Mouse (Mus musculus): ENCODE data around the gene 4930503E14Rik.
"Not testable (repeated sequence)": the region's sequence is repeated elsewhere in the genome, so short reads cannot be mapped to it uniquely, and the experiment has no call there.

DNA sequence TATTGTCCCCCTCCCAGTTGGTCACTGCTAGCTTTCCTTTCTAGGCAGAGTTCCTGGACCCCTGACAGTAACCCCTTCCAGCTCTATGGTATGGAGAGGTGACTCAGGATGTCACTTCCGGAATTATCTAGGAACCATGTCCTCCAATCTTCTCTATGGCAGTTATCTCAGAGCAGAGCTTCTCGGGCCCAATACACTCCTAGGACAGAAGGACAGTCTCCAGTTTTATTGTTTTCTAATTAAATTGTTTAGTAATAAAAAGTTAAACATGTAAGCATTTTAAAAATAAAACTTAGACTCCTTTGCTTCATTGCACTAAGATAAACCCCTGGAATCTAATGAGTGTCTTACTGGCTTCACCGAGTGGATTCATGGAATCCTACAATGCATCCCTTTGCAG, at the start of gene 4930503E14Rik:
- not testable (repeated sequence) for TF ChIP-seq CTCF, POLR2A (IDR thresholded peaks at IDR 0.05; ENCODE audit: insufficient read depth, low read depth, low read length)

Measured in olfactory bulb, adult 2 months (tissue).